9 mouse cellular contexts compared by ENCODE assay signal in genomic region chr17:79714931-79715637, GRCm38 (mm10). TPM values are rescaled to one million over a fixed set of nuclear protein-coding genes. Genes with fewer than 3 reads are reported as not detected.
DNase-seq lines count a peak whose midpoint lies in the region; ATAC-seq and TF ChIP-seq lines count a peak whose summit lies in the region.
"Had no signal": no experiment of that assay in that cellular context is flagged by ENCODE, and none has a peak within 500 bp of the region (broad histone marks: within the 10 kb centered on the region; RNA-seq: fewer than 3 reads in every experiment).

TSS of gene Cyp1b1 (minus strand) at chr17:79715061.

- peak within 1 kb of the TSS; percentile 86 for H3K4me2 ChIP-seq in forebrain, embryonic 12.5 days
- H3K4me2 ChIP-seq in midbrain, embryonic 11.5 days: peak within 1 kb of the TSS; percentile 87

- H3K27me3 ChIP-seq in forebrain, embryonic 12.5 days: peaks cover 64% of the 10 kb centered on the region
- peaks cover 49% of the 10 kb centered on the region for H3K27me3 ChIP-seq in midbrain, embryonic 11.5 days (ENCODE audit: control insufficient read depth, insufficient read depth, low read length)

- peak within 1 kb of the TSS; percentile 58 to 61 for H3K4me3 ChIP-seq in ES-E14 (ENCODE audit: insufficient read depth in 1 of 2, low read depth in 1 of 2, low read length in 2 of 2, poor library complexity in 1 of 2, severe bottlenecking in 1 of 2)
- peak within 1 kb of the TSS; percentile 46 for H3K4me3 ChIP-seq in forebrain, embryonic 12.5 days (replicated peaks)
- H3K4me3 ChIP-seq in midbrain, embryonic 11.5 days (ENCODE audit: low read depth, low read length): peak within 1 kb of the TSS; percentile 38

- no peak within 1 kb of the TSS for H3K9ac ChIP-seq in ES-E14 (ENCODE audit: insufficient read depth, low read depth, low read length, poor library complexity, severe bottlenecking)
- peak within 1 kb of the TSS; percentile 56 for H3K9ac ChIP-seq in forebrain, embryonic 12.5 days
- H3K9ac ChIP-seq in midbrain, embryonic 11.5 days (ENCODE audit: low read length): peak within 1 kb of the TSS; percentile 58

- peak; percentile 52 for ATAC-seq in forebrain, embryonic 12.5 days (ENCODE audit: low FRiP score)
- ATAC-seq in inflammation-experienced regulatory T-cells, adult 6 months: peak; percentile 8
- ATAC-seq in midbrain, embryonic 11.5 days (ENCODE audit: low FRiP score): peak; percentile 45

- no peaks in the 10 kb centered on the region for H3K36me3 ChIP-seq in ES-E14 (ENCODE audit: control insufficient read depth, insufficient read depth, low read length, poor library complexity, severe bottlenecking)
- no peaks in the 10 kb centered on the region for H3K36me3 ChIP-seq in forebrain, embryonic 12.5 days (replicated peaks)
- no peaks in the 10 kb centered on the region for H3K36me3 ChIP-seq in midbrain, embryonic 11.5 days (ENCODE audit: control insufficient read depth, insufficient read depth, low read length)

- DNase-seq in embryo, embryonic 10 days (ENCODE audit: low spot score): peak; percentile 58
- DNase-seq in embryo, embryonic 10.5 days (ENCODE audit: low spot score): no peak
- no peak for DNase-seq in ES-E14 (ENCODE audit: low read depth, low spot score)
- no peak for DNase-seq in midbrain, embryonic 11.5 days (ENCODE audit: low spot score, missing footprints)
- DNase-seq in spleen, postnatal 10 days (ENCODE audit: low spot score in 2 of 2): no peak
- DNase-seq in layer of hippocampus, adult 9-10 months (ENCODE audit: low spot score): no peak

- H3K9me3 ChIP-seq in ES-E14 (ENCODE audit: control insufficient read depth, insufficient read depth, low read depth, low read length): no peaks in the 10 kb centered on the region
- H3K9me3 ChIP-seq in forebrain, embryonic 12.5 days: no peaks in the 10 kb centered on the region
- H3K9me3 ChIP-seq in midbrain, embryonic 11.5 days (ENCODE audit: control insufficient read depth, low read length): peaks cover 4% of the 10 kb centered on the region; the same call in 1 of the 2 replicates

- WGBS in forebrain, embryonic 12.5 days: 1% methylated on average over 31 of the region's 31 CpGs
- WGBS in midbrain, embryonic 11.5 days: under 1% methylated on average over 31 of the region's 31 CpGs

- no peak within 1 kb of the TSS for H3K27ac ChIP-seq in ES-E14 (ENCODE audit: insufficient read depth, low read depth, low read length, poor library complexity, severe bottlenecking)
- H3K27ac ChIP-seq in forebrain, embryonic 12.5 days: peak within 1 kb of the TSS; percentile 13; the same call in 1 of the 2 replicates
- H3K27ac ChIP-seq in midbrain, embryonic 11.5 days (ENCODE audit: low read depth, low read length): no peak within 1 kb of the TSS
- H3K27ac ChIP-seq: macrophage had no signal

- H3K4me1 ChIP-seq in ES-E14 (ENCODE audit: control insufficient read depth in 2 of 2, insufficient read depth in 2 of 2, low read length in 2 of 2, poor library complexity in 1 of 2): peaks cover 0 to 8% of the 10 kb centered on the region in 2 experiments; a peak in 1 of 4 replicates
- H3K4me1 ChIP-seq in forebrain, embryonic 12.5 days: peaks cover 30% of the 10 kb centered on the region
- H3K4me1 ChIP-seq in midbrain, embryonic 11.5 days (ENCODE audit: control insufficient read depth, insufficient read depth, low read length): peaks cover 19% of the 10 kb centered on the region

- in situ Hi-C loops in ES-E14 (cut with MboI; ENCODE audit: low sequenced_read_pairs in 2 of 2, unreplicated experiment in 2 of 2): no loop called here

TF ChIP-seq in ES-E14, 5 proteins besides CTCF, POLR2A, EP300 and RAD21:
- no peak for TF ChIP-seq MAFK (IDR thresholded peaks at IDR 0.05; ENCODE audit: insufficient read depth, low read depth, low read length)
- no peak for TF ChIP-seq CHD2 (IDR thresholded peaks at IDR 0.05; ENCODE audit: low read depth, low read length)
- no peak for TF ChIP-seq ZNF384 (IDR thresholded peaks at IDR 0.05; ENCODE audit: low read depth, low read length)
- no peak for TF ChIP-seq ZC3H11A (IDR thresholded peaks at IDR 0.05; ENCODE audit: borderline replicate concordance, low read depth, low read length)
- TF ChIP-seq HCFC1 (IDR thresholded peaks at IDR 0.05; ENCODE audit: borderline replicate concordance, insufficient read depth, low read length): no peak

RNA-seq across cellular contexts. Expression of gene Cyp1b1, which starts in this region (rescaled TPM):
- total RNA-seq in ES-E14 (2012; rRNA removed): 2.4 and 15.2 TPM in 2 replicates
- polyA plus RNA-seq in forebrain, embryonic 12.5 days (2016; fragmentation: Nextera tagmentation; extraction: Ambion mirVana): 3.5 and 3.9 TPM in 2 replicates
- polyA plus RNA-seq in inflammation-experienced regulatory T-cells, adult 6 months (2017; shearing (Covaris generic)): not detected
- polyA plus RNA-seq in midbrain, embryonic 11.5 days (2014; fragmentation: Nextera tagmentation; extraction: Ambion mirVana): 1.9 and 2.7 TPM in 2 replicates

Comparison
In these comparisons a context has a peak if more than half of its experiments do, and no peak if none do; other contexts are left out.
1. Peak in ATAC-seq in inflammation-experienced regulatory T-cells, adult 6 months; RNA of the gene not detected or under 1 TPM.